Mouse (Mus musculus): Measurements from ENCODE around the gene Glipr1l1.
"Not testable (repeated sequence)": the region's sequence is repeated elsewhere in the genome, so short reads cannot be mapped to it uniquely, and the experiment has no call there.

DNA sequence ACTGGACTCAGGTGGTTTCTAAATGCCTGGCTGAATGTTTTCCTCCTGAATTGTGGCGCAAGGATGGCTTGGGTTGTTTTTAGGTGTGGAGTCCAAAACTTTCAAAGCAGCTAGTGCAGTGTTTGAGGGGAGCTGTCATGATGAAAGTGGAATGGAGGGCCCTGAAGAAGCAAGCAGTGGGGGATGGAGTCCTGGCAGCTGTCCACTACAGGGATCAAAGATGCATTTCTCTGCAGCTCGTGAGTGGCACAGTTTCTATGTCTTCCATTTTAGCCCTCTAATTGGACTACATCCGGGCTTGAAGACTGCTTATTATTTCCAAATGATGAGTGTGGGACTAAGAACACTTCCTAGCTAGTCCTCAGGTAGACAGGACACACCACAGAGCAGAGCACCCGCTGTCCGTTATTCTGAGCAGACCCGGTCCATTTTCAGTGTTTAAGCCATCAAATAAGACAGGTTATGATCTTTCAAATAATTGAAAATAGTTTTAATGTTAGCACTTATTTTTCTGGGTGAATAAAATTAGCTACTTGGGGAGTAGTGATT lies 67.8 kb downstream of the Glipr1l1 start:
- TF ChIP-seq POLR2A (IDR thresholded peaks at IDR 0.05; ENCODE audit: borderline replicate concordance, low read depth, low read length); CTCF (IDR thresholded peaks at IDR 0.05; ENCODE audit: low read depth, low read length): not testable (repeated sequence)

Measured in bone marrow macrophage, adult 2 months (primary cell).